Mouse (Mus musculus): ENCODE data around the gene Stx5a. TPM values are rescaled to one million over a fixed set of nuclear protein-coding genes. Genes with fewer than 3 reads are reported as not detected.

Gene Stx5a
- total RNA-seq (2017): 144 and 149 TPM in 2 replicates

GRCm38 (mm10) chr19:8741243-8741869, at the start of gene Stx5a:
Gene Stx5a, plus strand, starts transcription at chr19:8741413.
- ATAC-seq (ENCODE audit: extremely low read depth, insufficient number of reproducible peaks, low FRiP score, poor library complexity, severe bottlenecking): peak; percentile 93

GRCm38 (mm10) chr19:8691871-8692539, 49.2 kb upstream of the Stx5a start:
- ATAC-seq (ENCODE audit: extremely low read depth, insufficient number of reproducible peaks, low FRiP score, poor library complexity, severe bottlenecking): no peak

- no peak for ATAC-seq (ENCODE audit: extremely low read depth, insufficient number of reproducible peaks, low FRiP score, poor library complexity, severe bottlenecking)
Measured at GRCm38 (mm10) chr19:8692740-8693139, 48.5 kb upstream of the Stx5a start.

- ATAC-seq (ENCODE audit: extremely low read depth, insufficient number of reproducible peaks, low FRiP score, poor library complexity, severe bottlenecking): peak; percentile 63
Measured at GRCm38 (mm10) chr19:8695330-8695729, 45.9 kb upstream of the Stx5a start.

GRCm38 (mm10) chr19:8699652-8700051, 41.6 kb upstream of the Stx5a start:
- ATAC-seq (ENCODE audit: extremely low read depth, insufficient number of reproducible peaks, low FRiP score, poor library complexity, severe bottlenecking): no peak

GRCm38 (mm10) chr19:8702458-8702857, 38.8 kb upstream of the Stx5a start:
- ATAC-seq (ENCODE audit: extremely low read depth, insufficient number of reproducible peaks, low FRiP score, poor library complexity, severe bottlenecking): no peak

- ATAC-seq (ENCODE audit: extremely low read depth, insufficient number of reproducible peaks, low FRiP score, poor library complexity, severe bottlenecking): no peak
Measured at GRCm38 (mm10) chr19:8703571-8703970, 37.6 kb upstream of the Stx5a start.

- no peak for ATAC-seq (ENCODE audit: extremely low read depth, insufficient number of reproducible peaks, low FRiP score, poor library complexity, severe bottlenecking)
Measured at GRCm38 (mm10) chr19:8705026-8705708, 36.0 kb upstream of the Stx5a start.

- no peak for ATAC-seq (ENCODE audit: extremely low read depth, insufficient number of reproducible peaks, low FRiP score, poor library complexity, severe bottlenecking)
Measured at GRCm38 (mm10) chr19:8706132-8706667, 35.0 kb upstream of the Stx5a start.

GRCm38 (mm10) chr19:8706930-8707329, 34.3 kb upstream of the Stx5a start:
- no peak for ATAC-seq (ENCODE audit: extremely low read depth, insufficient number of reproducible peaks, low FRiP score, poor library complexity, severe bottlenecking)

GRCm38 (mm10) chr19:8708954-8709353, 32.3 kb upstream of the Stx5a start:
- ATAC-seq (ENCODE audit: extremely low read depth, insufficient number of reproducible peaks, low FRiP score, poor library complexity, severe bottlenecking): no peak

- ATAC-seq (ENCODE audit: extremely low read depth, insufficient number of reproducible peaks, low FRiP score, poor library complexity, severe bottlenecking): no peak
Measured at GRCm38 (mm10) chr19:8710057-8710456, 31.2 kb upstream of the Stx5a start.

GRCm38 (mm10) chr19:8711506-8711905, 29.7 kb upstream of the Stx5a start:
- ATAC-seq (ENCODE audit: extremely low read depth, insufficient number of reproducible peaks, low FRiP score, poor library complexity, severe bottlenecking): no peak

GRCm38 (mm10) chr19:8711949-8712869, 29.0 kb upstream of the Stx5a start:
- peak; percentile 28; the same call in 1 of the 2 replicates for ATAC-seq (ENCODE audit: extremely low read depth, insufficient number of reproducible peaks, low FRiP score, poor library complexity, severe bottlenecking)

- peak; percentile 37; the same call in 1 of the 2 replicates for ATAC-seq (ENCODE audit: extremely low read depth, insufficient number of reproducible peaks, low FRiP score, poor library complexity, severe bottlenecking)
Measured at GRCm38 (mm10) chr19:8712870-8713305, 28.3 kb upstream of the Stx5a start.

- peak; percentile 86 for ATAC-seq (ENCODE audit: extremely low read depth, insufficient number of reproducible peaks, low FRiP score, poor library complexity, severe bottlenecking)
Measured at GRCm38 (mm10) chr19:8713306-8713996, 27.8 kb upstream of the Stx5a start.

- ATAC-seq (ENCODE audit: extremely low read depth, insufficient number of reproducible peaks, low FRiP score, poor library complexity, severe bottlenecking): no peak
Measured at GRCm38 (mm10) chr19:8713997-8714652, 27.1 kb upstream of the Stx5a start.
